Mouse (Mus musculus) kidney, embryonic 16.5 days (tissue): ENCODE data around the gene Cx3cl1. TPM values are rescaled to one million over a fixed set of nuclear protein-coding genes. Genes with fewer than 3 reads are reported as not detected.

Experiments
- ATAC-seq: fragments of 200-750 bp; cut with Nextera tagmentation; 2 replicates; pipeline ENCODE4 v1.8.0; 2017; ENCODE audit warnings: moderate TSS enrichment; ENCODE audit not compliant: low FRiP score, low TSS enrichment
- H3K27ac ChIP-seq: fragments of 300-500 bp; sonication (generic); 2 replicates; pipeline ENCODE4 v1.5.1; 2014; ENCODE audit warnings: low read length
- H3K27me3 ChIP-seq: fragments of 300-500 bp; sonication (generic); 2 replicates; pipeline ENCODE4 v1.6.1; 2014; ENCODE audit warnings: low read length, control low read depth, mixed read lengths; ENCODE audit not compliant: insufficient read depth
- H3K36me3 ChIP-seq: fragments of 300-500 bp; sonication (generic); 2 replicates; pipeline ENCODE4 v1.6.1; 2014; ENCODE audit warnings: low read length, control low read depth, mixed read lengths; ENCODE audit not compliant: insufficient read depth
- H3K4me1 ChIP-seq: fragments of 300-500 bp; sonication (generic); 2 replicates; pipeline ENCODE4 v1.6.1; 2014; ENCODE audit warnings: low read length, control low read depth, mixed read lengths; ENCODE audit not compliant: insufficient read depth
- H3K4me2 ChIP-seq: fragments of 300-500 bp; sonication (generic); replicated peaks from 2 replicates; pipeline ENCODE4 v1.6.1; 2014; ENCODE audit warnings: low read depth, low read length
- H3K4me3 ChIP-seq: fragments of 300-500 bp; sonication (generic); 2 replicates; pipeline ENCODE4 v1.5.1; 2014; ENCODE audit warnings: mild to moderate bottlenecking, low read length
- H3K9ac ChIP-seq: fragments of 300-500 bp; sonication (generic); replicated peaks from 2 replicates; pipeline ENCODE4 v1.6.1; 2014; ENCODE audit warnings: low read length
- H3K9me3 ChIP-seq: fragments of 300-500 bp; sonication (generic); 2 replicates; pipeline ENCODE4 v1.6.1; 2016; ENCODE audit warnings: low read length, control low read depth
- WGBS: fragments of 180-500 bp; shearing (Covaris S2); extraction: QIAGEN DNeasy Blood & Tissue Kit; methylation state at CpG from one replicate; pipeline ENCODE4 v1.1.7; 2014; 5-methylcytosine and 5-hydroxymethylcytosine counted together
- polyA plus RNA-seq: library from polyadenylated mRNA; unstranded; fragments of >200 nt; fragmentation: Nextera tagmentation; extraction: Ambion mirVana; gene quantifications from 2 replicates; pipeline ENCODE4 v1.2.1, GENCODE M21; 2015

Cx3cl1 gene
- polyA plus RNA-seq, 1 experiment from 2014 or later = 12.8 TPM

DNA sequence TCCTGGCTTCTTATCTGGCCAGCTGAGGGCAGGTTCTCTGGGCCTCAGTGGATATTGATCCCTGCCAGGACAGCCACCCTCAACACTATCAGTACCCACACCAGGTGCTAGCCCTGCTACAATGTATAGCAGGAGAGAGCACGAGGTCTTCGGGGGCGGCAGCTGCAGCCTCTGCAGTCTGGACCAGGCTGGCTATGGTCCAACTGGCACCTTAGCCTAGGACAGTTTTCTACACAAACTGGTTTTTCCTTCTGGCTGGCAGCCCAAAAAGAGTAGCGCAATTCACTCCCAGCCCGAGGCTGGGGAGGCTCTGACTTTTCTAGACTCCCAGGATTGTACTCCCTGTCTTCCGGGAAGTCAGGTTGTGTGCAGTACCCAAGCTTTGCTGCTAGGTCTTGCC, 864 bp upstream of the Cx3cl1 start:
- H3K9me3 ChIP-seq = no peaks in the 10 kb centered on the region
- WGBS = 46% methylated on average over 6 of the region's 6 CpGs
- peaks cover 17% of the 10 kb centered on the region; the same call in 1 of the 2 replicates for H3K4me1 ChIP-seq
- no peak overlapping the region for H3K4me3 ChIP-seq
- peak overlapping the region; percentile 5; the same call in 1 of the 2 replicates for H3K27ac ChIP-seq
- ATAC-seq = peak; percentile 19; the same call in 1 of the 2 replicates
- H3K9ac ChIP-seq = no peak overlapping the region
- peaks cover 29% of the 10 kb centered on the region; the same call in 1 of the 2 replicates for H3K27me3 ChIP-seq
- no peak overlapping the region for H3K4me2 ChIP-seq
- H3K36me3 ChIP-seq = no peaks in the 10 kb centered on the region

DNA sequence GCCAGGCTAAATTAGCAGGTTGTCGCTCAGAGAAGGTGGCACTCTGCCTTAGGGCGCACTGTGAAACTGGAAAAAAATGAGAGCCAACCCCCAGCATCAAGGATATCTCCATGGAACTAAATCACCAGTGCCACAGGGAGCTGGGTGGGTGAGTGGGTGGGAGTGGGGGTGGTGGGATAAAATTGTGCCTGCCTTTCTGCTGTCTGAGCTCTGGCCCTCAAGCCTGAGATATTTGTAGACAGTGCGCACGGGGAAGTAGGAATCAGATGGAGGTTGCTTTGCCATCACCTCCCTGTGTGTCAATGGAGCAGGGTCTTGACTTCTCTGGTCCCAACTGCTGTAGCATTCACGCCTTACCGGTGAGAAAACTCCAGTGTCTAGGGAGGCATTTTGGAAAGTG, 1.2 kb downstream of the Cx3cl1 start:
- H3K4me3 ChIP-seq = peak overlapping the region; percentile 58
- H3K4me1 ChIP-seq = peaks cover 18% of the 10 kb centered on the region
- H3K9ac ChIP-seq = no peak overlapping the region
- no peak for ATAC-seq
- peaks cover 29% of the 10 kb centered on the region; the same call in 1 of the 2 replicates for H3K27me3 ChIP-seq
- WGBS = 54% methylated on average over 6 of the region's 6 CpGs
- peak overlapping the region; percentile 90 for H3K4me2 ChIP-seq
- no peak overlapping the region for H3K27ac ChIP-seq
- H3K9me3 ChIP-seq = no peaks in the 10 kb centered on the region
- no peaks in the 10 kb centered on the region for H3K36me3 ChIP-seq

DNA sequence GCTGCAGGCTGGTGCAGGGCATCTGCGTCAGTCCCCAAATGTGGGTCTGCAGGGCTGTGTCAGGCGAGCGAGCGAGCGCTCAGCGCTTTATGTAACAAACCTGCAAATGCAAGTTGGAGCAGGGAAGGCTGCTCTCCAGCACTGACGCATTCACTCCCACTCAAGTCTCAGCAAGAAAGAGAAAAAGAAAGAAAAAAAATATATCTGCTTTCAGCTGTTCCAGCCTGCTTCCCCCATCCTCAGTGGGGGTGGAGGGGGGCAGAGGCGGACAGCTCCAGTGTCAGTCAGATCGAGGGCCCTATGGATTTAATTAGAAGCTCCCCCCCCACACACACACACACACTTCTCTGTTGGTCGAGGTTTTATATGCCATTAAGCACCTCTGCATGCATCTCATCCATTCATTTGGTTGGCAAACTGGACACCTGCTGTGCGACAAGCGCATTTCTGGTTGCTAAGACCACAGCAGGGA, 1.9 kb downstream of the Cx3cl1 start:
- Histone ChIP-seq H3K27me3 (peaks cover 26% of the 10 kb centered on the region; the same call in 1 of the 2 replicates), H3K36me3 (no peaks in the 10 kb centered on the region), H3K4me3 (no peak overlapping the region), H3K4me2 (0 out of 2 replicates have a peak overlapping the region, but pooled peaks have one; percentile 90), H3K9me3 (no peaks in the 10 kb centered on the region), H3K9ac (no peak overlapping the region), H3K4me1 (peaks cover 25% of the 10 kb centered on the region), H3K27ac (no peak overlapping the region)
- no peak for ATAC-seq
- 34% methylated on average over 12 of the region's 12 CpGs for WGBS

DNA sequence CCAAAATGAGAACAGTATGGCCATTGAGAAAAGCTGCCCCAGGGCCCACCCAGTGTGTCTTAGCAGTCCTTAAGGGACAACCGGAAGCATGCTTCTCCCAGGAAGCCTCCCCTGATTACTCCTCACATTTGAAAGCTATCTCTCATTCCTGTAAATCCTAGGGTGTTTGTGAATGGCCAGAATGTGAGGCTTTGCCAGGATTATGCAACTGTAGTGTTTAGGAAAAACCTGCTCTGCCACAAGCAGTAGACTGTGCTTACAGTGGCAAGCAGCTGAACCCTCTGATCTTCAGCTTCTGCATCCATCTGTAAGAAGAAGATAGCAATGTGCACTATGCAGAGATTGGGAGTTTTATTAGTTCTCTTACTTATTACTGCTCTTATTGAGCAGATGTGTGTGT, 2.8 kb downstream of the Cx3cl1 start:
- H3K4me1 ChIP-seq = peaks cover 31% of the 10 kb centered on the region
- no peaks in the 10 kb centered on the region for H3K36me3 ChIP-seq
- H3K27me3 ChIP-seq = peaks cover 24% of the 10 kb centered on the region; the same call in 1 of the 2 replicates
- WGBS = 100% methylated on average over 1 of the region's 1 CpGs
- H3K9ac ChIP-seq = no peak overlapping the region
- no peaks in the 10 kb centered on the region for H3K9me3 ChIP-seq
- no peak overlapping the region for H3K4me3 ChIP-seq
- no peak overlapping the region for H3K27ac ChIP-seq
- ATAC-seq = no peak
- no peak overlapping the region for H3K4me2 ChIP-seq

DNA sequence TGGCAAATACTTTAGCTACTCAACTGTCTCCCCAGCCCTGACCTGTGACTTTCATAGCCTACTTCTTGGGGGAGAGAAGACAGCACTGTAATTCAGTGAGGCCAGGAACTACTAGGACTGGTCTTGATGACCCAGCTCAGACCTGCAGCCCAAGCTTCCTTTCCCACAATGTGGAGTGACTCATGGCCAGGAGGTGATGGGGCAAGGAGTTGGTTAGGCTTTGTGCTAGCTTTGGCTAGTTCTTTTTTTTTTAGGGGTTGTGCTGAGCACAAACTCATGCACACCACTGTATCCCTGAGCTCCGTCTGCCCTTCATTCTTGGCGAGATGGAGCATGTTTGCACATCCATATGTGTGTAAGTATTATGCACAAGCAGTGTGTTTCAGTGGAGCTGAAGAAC, 4.5 kb downstream of the Cx3cl1 start:
- Histone ChIP-seq H3K4me3 (no peak overlapping the region), H3K27me3 (peaks cover 16% of the 10 kb centered on the region; the same call in 1 of the 2 replicates), H3K9me3 (no peaks in the 10 kb centered on the region), H3K9ac (no peak overlapping the region), H3K27ac (no peak overlapping the region), H3K4me2 (no peak overlapping the region), H3K4me1 (peaks cover 36% of the 10 kb centered on the region), H3K36me3 (no peaks in the 10 kb centered on the region)
- 87% methylated on average over 2 of the region's 2 CpGs for WGBS
- ATAC-seq = no peak

DNA sequence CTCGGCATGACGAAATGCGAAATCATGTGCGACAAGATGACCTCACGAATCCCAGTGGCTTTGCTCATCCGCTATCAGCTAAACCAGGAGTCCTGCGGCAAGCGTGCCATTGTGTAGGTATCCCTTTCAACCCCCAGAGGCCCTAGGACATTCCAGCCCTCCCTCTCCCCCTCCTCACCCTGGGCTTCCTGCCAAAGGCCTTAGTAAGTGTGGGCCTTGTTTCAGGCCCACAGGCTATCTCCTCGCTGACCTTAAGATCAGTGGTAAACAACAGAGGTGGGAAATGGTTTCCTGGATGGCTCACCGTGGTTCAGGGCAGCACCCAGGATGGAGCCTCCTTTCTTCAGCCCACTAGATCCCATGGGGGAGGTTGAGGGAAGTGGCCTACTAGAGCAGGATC, 6.2 kb downstream of the Cx3cl1 start:
- Histone ChIP-seq H3K36me3 (no peaks in the 10 kb centered on the region), H3K4me1 (peaks cover 39% of the 10 kb centered on the region), H3K4me2 (no peak overlapping the region), H3K9me3 (no peaks in the 10 kb centered on the region), H3K9ac (no peak overlapping the region), H3K27me3 (peaks cover 8% of the 10 kb centered on the region; the same call in 1 of the 2 replicates), H3K27ac (peak overlapping the region; percentile 84), H3K4me3 (no peak overlapping the region)
- peak; percentile 1; the same call in 1 of the 2 replicates for ATAC-seq
- 65% methylated on average over 10 of the region's 10 CpGs for WGBS

DNA sequence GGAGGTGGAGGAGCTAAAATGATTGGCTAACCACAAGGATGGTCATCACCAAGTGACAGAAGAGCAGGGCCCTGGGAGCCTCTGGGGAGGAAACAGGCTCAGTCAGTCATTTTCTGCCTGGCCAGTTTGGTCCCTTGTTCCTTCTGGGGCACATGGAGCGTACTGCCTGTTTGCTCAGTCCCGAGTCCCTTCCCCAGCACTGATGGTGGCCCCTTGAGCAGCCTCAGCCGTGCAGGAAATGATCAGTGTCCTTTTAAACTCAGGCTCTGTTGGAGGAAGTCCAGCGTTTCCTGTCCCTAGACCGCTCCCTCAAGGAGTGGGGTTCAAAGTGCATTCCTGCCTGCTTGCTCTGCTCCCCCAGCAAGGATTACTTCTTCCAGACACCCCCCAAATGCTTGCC, 6.7 kb downstream of the Cx3cl1 start:
- 24% methylated on average over 5 of the region's 5 CpGs for WGBS
- peaks cover 3% of the 10 kb centered on the region; the same call in 1 of the 2 replicates for H3K27me3 ChIP-seq
- ATAC-seq = peak; percentile 81
- H3K9me3 ChIP-seq = no peaks in the 10 kb centered on the region
- no peaks in the 10 kb centered on the region for H3K36me3 ChIP-seq
- H3K9ac ChIP-seq = no peak overlapping the region
- no peak overlapping the region for H3K4me3 ChIP-seq
- H3K4me2 ChIP-seq = no peak overlapping the region
- peaks cover 36% of the 10 kb centered on the region for H3K4me1 ChIP-seq
- H3K27ac ChIP-seq = peak overlapping the region; percentile 84

DNA sequence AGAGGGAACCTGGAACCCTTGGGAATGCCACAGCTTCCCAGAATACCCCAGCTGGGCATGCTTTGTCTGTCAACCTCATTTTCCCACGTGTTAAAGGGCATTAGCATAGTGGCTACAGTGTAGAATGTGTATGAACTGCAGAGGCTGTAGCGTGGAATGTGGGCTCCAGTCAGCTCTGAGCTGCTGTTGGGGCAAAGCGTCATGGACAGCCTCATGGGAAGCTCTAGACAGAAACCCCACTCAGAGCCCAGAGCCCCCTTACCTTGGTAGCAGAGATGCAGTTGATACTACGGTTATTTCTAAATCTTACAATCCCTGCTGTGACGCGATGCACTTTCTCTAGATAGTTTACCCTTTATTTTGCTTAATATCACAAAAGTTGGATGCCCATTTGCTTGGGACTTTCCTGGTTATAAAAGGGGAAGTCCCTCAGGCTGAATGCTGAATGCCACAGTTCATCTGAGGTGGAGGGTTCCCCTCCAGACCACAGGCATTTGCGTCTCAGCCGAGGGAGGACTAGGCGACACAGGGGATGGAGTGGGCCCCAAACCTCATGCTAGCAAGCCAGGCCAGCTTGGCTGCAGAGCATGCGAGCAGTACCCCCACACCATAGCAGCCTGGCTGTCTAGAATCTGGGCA, 7.2 kb downstream of the Cx3cl1 start:
- Histone ChIP-seq H3K36me3 (no peaks in the 10 kb centered on the region), H3K9ac (no peak overlapping the region), H3K27me3 (no peaks in the 10 kb centered on the region), H3K4me1 (peaks cover 35% of the 10 kb centered on the region), H3K27ac (peak overlapping the region; percentile 84), H3K4me2 (no peak overlapping the region), H3K4me3 (no peak overlapping the region), H3K9me3 (no peaks in the 10 kb centered on the region)
- ATAC-seq = no peak
- WGBS = 68% methylated on average over 10 of the region's 10 CpGs

DNA sequence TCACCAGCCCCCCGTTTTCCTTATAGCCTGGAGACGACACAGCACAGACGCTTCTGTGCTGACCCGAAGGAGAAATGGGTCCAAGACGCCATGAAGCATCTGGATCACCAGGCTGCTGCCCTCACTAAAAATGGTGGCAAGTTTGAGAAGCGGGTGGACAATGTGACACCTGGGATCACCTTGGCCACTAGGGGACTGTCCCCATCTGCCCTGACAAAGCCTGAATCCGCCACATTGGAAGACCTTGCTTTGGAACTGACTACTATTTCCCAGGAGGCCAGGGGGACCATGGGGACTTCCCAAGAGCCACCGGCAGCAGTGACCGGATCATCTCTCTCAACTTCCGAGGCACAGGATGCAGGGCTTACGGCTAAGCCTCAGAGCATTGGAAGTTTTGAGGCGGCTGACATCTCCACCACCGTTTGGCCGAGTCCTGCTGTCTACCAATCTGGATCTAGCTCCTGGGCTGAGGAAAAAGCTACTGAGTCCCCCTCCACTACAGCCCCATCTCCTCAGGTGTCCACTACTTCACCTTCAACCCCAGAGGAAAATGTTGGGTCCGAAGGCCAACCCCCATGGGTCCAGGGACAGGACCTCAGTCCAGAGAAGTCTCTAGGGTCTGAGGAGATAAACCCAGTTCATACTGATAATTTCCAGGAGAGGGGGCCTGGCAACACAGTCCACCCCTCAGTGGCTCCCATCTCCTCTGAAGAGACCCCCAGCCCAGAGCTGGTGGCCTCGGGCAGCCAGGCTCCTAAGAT, 7.9 kb downstream of the Cx3cl1 start:
- Histone ChIP-seq H3K9ac (no peak overlapping the region), H3K4me3 (no peak overlapping the region), H3K4me2 (no peak overlapping the region), H3K9me3 (no peaks in the 10 kb centered on the region), H3K4me1 (peaks cover 35% of the 10 kb centered on the region), H3K27me3 (no peaks in the 10 kb centered on the region), H3K27ac (no peak overlapping the region), H3K36me3 (no peaks in the 10 kb centered on the region)
- no peak for ATAC-seq
- WGBS = 92% methylated on average over 16 of the region's 16 CpGs
